Mouse (Mus musculus) hindbrain, embryonic 13.5 days (tissue): Measurements from ENCODE around the gene Slc35b3. TPM values are rescaled to one million over a fixed set of nuclear protein-coding genes. Genes with fewer than 3 reads are reported as not detected.

Experiments used
- ATAC-seq: fragments of 200-750 bp; cut with Nextera tagmentation; 2 replicates; pipeline ENCODE4 v1.8.0; 2017; ENCODE audit warnings: moderate TSS enrichment; ENCODE audit not compliant: low FRiP score
- H3K27ac ChIP-seq: fragments of 300-500 bp; sonication (generic); 2 replicates; pipeline ENCODE4 v1.5.1; 2015; ENCODE audit warnings: inconsistent platforms, mild to moderate bottlenecking, moderate library complexity
- H3K27me3 ChIP-seq: fragments of 300-500 bp; sonication (generic); 2 replicates; pipeline ENCODE4 v1.6.1; 2015; ENCODE audit warnings: mild to moderate bottlenecking, inconsistent platforms
- H3K36me3 ChIP-seq: fragments of 300-500 bp; sonication (generic); 2 replicates; pipeline ENCODE4 v1.6.1; 2015; ENCODE audit warnings: mild to moderate bottlenecking, inconsistent platforms
- H3K4me1 ChIP-seq: fragments of 300-500 bp; sonication (generic); replicated peaks from 2 replicates; pipeline ENCODE4 v1.6.1; 2015; ENCODE audit warnings: inconsistent platforms
- H3K4me2 ChIP-seq: fragments of 300-500 bp; sonication (generic); 2 replicates; pipeline ENCODE4 v1.6.1; 2015; ENCODE audit warnings: inconsistent platforms, mild to moderate bottlenecking, moderate library complexity
- H3K4me3 ChIP-seq: fragments of 300-500 bp; sonication (generic); 2 replicates; pipeline ENCODE4 v1.5.1; 2015; ENCODE audit warnings: mild to moderate bottlenecking, inconsistent platforms
- H3K9ac ChIP-seq: fragments of 300-500 bp; sonication (generic); 2 replicates; pipeline ENCODE4 v1.6.1; 2015; ENCODE audit warnings: mild to moderate bottlenecking, inconsistent platforms
- H3K9me3 ChIP-seq: fragments of 300-500 bp; sonication (generic); 2 replicates; pipeline ENCODE4 v1.6.1; 2016; ENCODE audit warnings: inconsistent platforms
- WGBS: fragments of 180-500 bp; shearing (Covaris S2); methylation state at CpG from one replicate; pipeline ENCODE4 v1.1.7; 2015; 5-methylcytosine and 5-hydroxymethylcytosine counted together
- polyA plus RNA-seq: library from polyadenylated mRNA; unstranded; fragments of >200 nt; fragmentation: Nextera tagmentation; extraction: Ambion mirVana; gene quantifications from 2 replicates; pipeline ENCODE4 v1.2.1, GENCODE M21; 2015

Gene Slc35b3
- polyA plus RNA-seq, 1 experiment from 2014 or later: 33.0 TPM

GRCm38 (mm10) chr13:38971047-38971446, 10.4 kb upstream of the Slc35b3 start:
- H3K4me2 ChIP-seq: no peak overlapping the region
- no peaks in the 10 kb centered on the region for H3K9me3 ChIP-seq
- H3K27ac ChIP-seq: no peak overlapping the region
- WGBS: 80% methylated on average over 4 of the region's 4 CpGs
- ATAC-seq: no peak
- no peaks in the 10 kb centered on the region for H3K27me3 ChIP-seq
- no peaks in the 10 kb centered on the region for H3K36me3 ChIP-seq
- H3K4me3 ChIP-seq: no peak overlapping the region
- H3K4me1 ChIP-seq: no peaks in the 10 kb centered on the region
- no peak overlapping the region for H3K9ac ChIP-seq

GRCm38 (mm10) chr13:38967518-38967917, 6.8 kb upstream of the Slc35b3 start:
- ATAC-seq: no peak
- H3K27me3 ChIP-seq: no peaks in the 10 kb centered on the region
- no peak overlapping the region for H3K9ac ChIP-seq
- H3K4me2 ChIP-seq: no peak overlapping the region
- H3K27ac ChIP-seq: no peak overlapping the region
- no peak overlapping the region for H3K4me3 ChIP-seq
- H3K4me1 ChIP-seq: no peaks in the 10 kb centered on the region
- no peaks in the 10 kb centered on the region for H3K9me3 ChIP-seq
- no peaks in the 10 kb centered on the region for H3K36me3 ChIP-seq
- 90% methylated on average over 1 of the region's 1 CpGs for WGBS

GRCm38 (mm10) chr13:38966922-38967448, 6.3 kb upstream of the Slc35b3 start:
- no peak for ATAC-seq
- H3K36me3 ChIP-seq: no peaks in the 10 kb centered on the region
- WGBS: 96% methylated on average over 2 of the region's 2 CpGs

GRCm38 (mm10) chr13:38962771-38963170, 2.1 kb upstream of the Slc35b3 start:
- no peak for ATAC-seq
- Histone ChIP-seq H3K4me1 (peaks cover 22% of the 10 kb centered on the region), H3K9me3 (no peaks in the 10 kb centered on the region), H3K27ac (no peak overlapping the region), H3K27me3 (no peaks in the 10 kb centered on the region), H3K36me3 (no peaks in the 10 kb centered on the region), H3K4me2 (no peak overlapping the region), H3K4me3 (no peak overlapping the region), H3K9ac (no peak overlapping the region)
- WGBS: 65% methylated on average over 2 of the region's 2 CpGs

More at GRCm38 (mm10) chr13:38966922-38967448, 6.3 kb upstream of the Slc35b3 start:
- Histone ChIP-seq H3K4me3 (no peak overlapping the region), H3K4me2 (no peak overlapping the region), H3K9ac (no peak overlapping the region), H3K27ac (no peak overlapping the region), H3K4me1 (no peaks in the 10 kb centered on the region), H3K27me3 (no peaks in the 10 kb centered on the region), H3K9me3 (no peaks in the 10 kb centered on the region)

GRCm38 (mm10) chr13:38958037-38958436, 2.6 kb downstream of the Slc35b3 start:
- WGBS: 85% methylated on average over 5 of the region's 5 CpGs
- Histone ChIP-seq H3K9me3 (no peaks in the 10 kb centered on the region), H3K27ac (no peak overlapping the region), H3K4me1 (peaks cover 26% of the 10 kb centered on the region), H3K9ac (no peak overlapping the region), H3K36me3 (peaks cover 18% of the 10 kb centered on the region), H3K4me2 (peak overlapping the region; percentile 9; the same call in 1 of the 2 replicates), H3K4me3 (no peak overlapping the region), H3K27me3 (no peaks in the 10 kb centered on the region)
- no peak for ATAC-seq

GRCm38 (mm10) chr13:38946296-38947012, 14.2 kb downstream of the Slc35b3 start:
- 82% methylated on average over 3 of the region's 3 CpGs for WGBS
- no peaks in the 10 kb centered on the region for H3K4me1 ChIP-seq
- no peaks in the 10 kb centered on the region for H3K27me3 ChIP-seq
- peaks cover 59% of the 10 kb centered on the region for H3K36me3 ChIP-seq
- H3K27ac ChIP-seq: no peak overlapping the region
- H3K9me3 ChIP-seq: no peaks in the 10 kb centered on the region
- H3K9ac ChIP-seq: no peak overlapping the region
- ATAC-seq: no peak
- H3K4me2 ChIP-seq: no peak overlapping the region
- no peak overlapping the region for H3K4me3 ChIP-seq

- no peak overlapping the region for H3K4me2 ChIP-seq
These were observed 14.9 kb downstream of the Slc35b3 start for GRCm38 (mm10) chr13:38945767-38946166.

GRCm38 (mm10) chr13:38944951-38945350, 15.7 kb downstream of the Slc35b3 start:
- 94% methylated on average over 6 of the region's 6 CpGs for whole genome bisulfite sequencing
- H3K27me3 ChIP-seq: no peaks in the 10 kb centered on the region
- ATAC-seq: no peak
- no peak overlapping the region for H3K9ac ChIP-seq
- H3K9me3 ChIP-seq: no peaks in the 10 kb centered on the region
- peaks cover 65% of the 10 kb centered on the region for H3K36me3 ChIP-seq
- H3K4me2 ChIP-seq: no peak overlapping the region
- no peak overlapping the region for H3K27ac ChIP-seq
- no peak overlapping the region for H3K4me3 ChIP-seq
- H3K4me1 ChIP-seq: no peaks in the 10 kb centered on the region

More at GRCm38 (mm10) chr13:38945767-38946166, 14.9 kb downstream of the Slc35b3 start:
- ATAC-seq: no peak
- Histone ChIP-seq H3K36me3 (peaks cover 65% of the 10 kb centered on the region), H3K27me3 (no peaks in the 10 kb centered on the region), H3K9ac (no peak overlapping the region), H3K9me3 (no peaks in the 10 kb centered on the region), H3K4me3 (no peak overlapping the region), H3K27ac (no peak overlapping the region), H3K4me1 (no peaks in the 10 kb centered on the region)
- 84% methylated on average over 1 of the region's 1 CpGs for WGBS

GRCm38 (mm10) chr13:38941786-38942185, 18.9 kb downstream of the Slc35b3 start:
- H3K4me2 ChIP-seq: no peak overlapping the region
- peaks cover 69% of the 10 kb centered on the region for H3K36me3 ChIP-seq
- WGBS: 93% methylated on average over 4 of the region's 4 CpGs
- H3K4me3 ChIP-seq: no peak overlapping the region
- no peaks in the 10 kb centered on the region for H3K9me3 ChIP-seq
- H3K4me1 ChIP-seq: no peaks in the 10 kb centered on the region
- no peaks in the 10 kb centered on the region for H3K27me3 ChIP-seq
- no peak overlapping the region for H3K9ac ChIP-seq
- H3K27ac ChIP-seq: no peak overlapping the region
- no peak for ATAC-seq

- H3K27me3 ChIP-seq: no peaks in the 10 kb centered on the region
- no peak overlapping the region for H3K4me2 ChIP-seq
- no peak overlapping the region for H3K9ac ChIP-seq
- WGBS: 96% methylated on average over 19 of the region's 19 CpGs
- ATAC-seq: no peak
- H3K27ac ChIP-seq: no peak overlapping the region
- peaks cover 71% of the 10 kb centered on the region for H3K36me3 ChIP-seq
- H3K9me3 ChIP-seq: no peaks in the 10 kb centered on the region
- H3K4me3 ChIP-seq: no peak overlapping the region
- no peaks in the 10 kb centered on the region for H3K4me1 ChIP-seq
These were observed 19.4 kb downstream of the Slc35b3 start for GRCm38 (mm10) chr13:38941280-38941679.

- peaks cover 69% of the 10 kb centered on the region for H3K36me3 ChIP-seq
- H3K27me3 ChIP-seq: no peaks in the 10 kb centered on the region
- no peak for ATAC-seq
- no peak overlapping the region for H3K27ac ChIP-seq
- no peak overlapping the region for H3K4me2 ChIP-seq
- no peaks in the 10 kb centered on the region for H3K9me3 ChIP-seq
- H3K9ac ChIP-seq: no peak overlapping the region
- no peak overlapping the region for H3K4me3 ChIP-seq
- WGBS: 95% methylated on average over 2 of the region's 2 CpGs
- H3K4me1 ChIP-seq: no peaks in the 10 kb centered on the region
These were observed 22.2 kb downstream of the Slc35b3 start for GRCm38 (mm10) chr13:38938433-38938832.

- 93% methylated on average over 10 of the region's 10 CpGs for WGBS
- no peak overlapping the region for H3K4me3 ChIP-seq
- no peak overlapping the region for H3K9ac ChIP-seq
- H3K27me3 ChIP-seq: no peaks in the 10 kb centered on the region
- no peaks in the 10 kb centered on the region for H3K4me1 ChIP-seq
- H3K36me3 ChIP-seq: peaks cover 69% of the 10 kb centered on the region
- no peak overlapping the region for H3K27ac ChIP-seq
- no peaks in the 10 kb centered on the region for H3K9me3 ChIP-seq
- no peak for ATAC-seq
- H3K4me2 ChIP-seq: no peak overlapping the region
These were observed 23.7 kb downstream of the Slc35b3 start for GRCm38 (mm10) chr13:38936860-38937471.
